Mouse (Mus musculus) c-Kit-positive CD71-positive TER-119-positive erythroid progenitor cells, embryonic 14.5 days (primary cell): Measurements from ENCODE around the gene Mical3.

Source experiments
- DNase-seq: peaks from one replicate; pipeline ENCODE4 v3.0.0-alpha.2; 2013; ENCODE audit warnings: low spot score

The Mical3 gene

GRCm38 (mm10) chr6:121081288-121082093 lies 49.3 kb downstream of the Mical3 start:
- DNase-seq = no peak

GRCm38 (mm10) chr6:121078175-121078574 lies 52.6 kb downstream of the Mical3 start:
- DNase-seq = no peak

DNA sequence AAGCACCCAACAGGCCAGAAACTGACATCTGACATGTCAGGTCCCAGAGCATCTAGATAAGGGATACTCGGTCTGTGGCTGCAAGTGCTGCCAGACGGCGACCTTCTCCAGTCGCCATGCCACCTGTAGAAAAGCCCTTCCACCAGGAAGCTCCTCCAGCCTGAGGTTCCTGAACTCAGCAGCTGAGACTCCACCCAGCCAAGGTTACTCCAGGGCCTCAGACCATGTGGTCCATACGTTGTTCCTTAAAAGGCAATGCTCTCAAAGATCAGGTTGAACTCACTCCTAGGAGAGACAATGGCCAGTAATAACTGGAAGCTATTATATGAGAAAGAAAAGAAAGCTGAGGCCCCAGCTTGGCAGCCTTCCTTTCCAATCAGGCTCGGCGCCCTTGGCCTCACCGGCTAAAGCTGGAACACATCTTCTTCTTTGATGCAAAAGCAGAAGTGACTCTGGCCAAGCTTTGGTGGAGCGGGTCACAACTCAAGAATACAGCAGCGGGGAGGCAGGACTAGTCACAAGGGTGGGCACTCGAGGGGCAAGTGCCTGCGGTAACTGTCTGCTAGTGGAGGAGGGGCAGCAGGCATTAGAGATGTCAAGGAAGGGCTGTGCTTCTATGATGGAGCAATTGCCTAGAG lies 53.8 kb downstream of the Mical3 start:
- DNase-seq = no peak

GRCm38 (mm10) chr6:121075763-121076162 lies 55.0 kb downstream of the Mical3 start:
- DNase-seq = no peak

DNA sequence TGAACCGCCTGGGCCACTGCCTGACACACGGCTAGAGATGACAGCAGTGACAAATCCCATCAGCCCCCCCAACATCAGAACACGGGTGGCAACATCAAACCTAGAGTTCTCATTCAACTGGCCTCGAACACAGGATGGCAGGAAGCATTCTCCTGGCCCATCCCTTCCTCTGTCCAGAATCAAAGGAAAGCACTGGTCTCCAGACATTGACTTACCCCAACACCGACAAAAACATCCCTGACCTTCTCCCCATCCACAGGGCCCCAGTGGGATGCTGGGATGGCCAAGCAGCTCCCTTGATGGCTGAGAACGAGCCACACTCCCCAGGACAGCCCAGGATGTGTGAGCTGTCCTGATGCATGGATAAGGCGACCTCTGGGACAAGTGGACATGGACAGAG lies 57.5 kb downstream of the Mical3 start:
- no peak for DNase-seq

DNA sequence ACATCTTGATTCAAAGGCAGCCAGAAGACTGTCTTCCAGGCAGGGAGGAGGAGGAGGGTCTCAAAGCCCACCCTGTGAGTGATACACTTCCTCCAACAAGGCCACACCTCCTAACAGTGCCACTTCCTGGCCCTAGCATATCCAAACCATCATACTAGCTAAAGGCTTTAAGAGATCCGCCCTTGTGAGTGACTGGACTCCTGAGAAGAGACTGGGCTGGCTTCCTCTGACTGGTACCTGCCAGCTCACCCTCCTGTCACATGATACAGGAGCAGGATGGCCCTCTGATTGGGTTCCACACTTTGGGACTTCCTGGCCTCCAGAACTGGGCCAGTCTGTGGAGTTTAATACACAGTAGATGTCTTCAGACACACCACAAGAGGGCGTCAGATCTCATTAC lies 58.2 kb downstream of the Mical3 start:
- no peak for DNase-seq

- DNase-seq = no peak
Measured at GRCm38 (mm10) chr6:121070584-121071230, 60.1 kb downstream of the Mical3 start.

DNA sequence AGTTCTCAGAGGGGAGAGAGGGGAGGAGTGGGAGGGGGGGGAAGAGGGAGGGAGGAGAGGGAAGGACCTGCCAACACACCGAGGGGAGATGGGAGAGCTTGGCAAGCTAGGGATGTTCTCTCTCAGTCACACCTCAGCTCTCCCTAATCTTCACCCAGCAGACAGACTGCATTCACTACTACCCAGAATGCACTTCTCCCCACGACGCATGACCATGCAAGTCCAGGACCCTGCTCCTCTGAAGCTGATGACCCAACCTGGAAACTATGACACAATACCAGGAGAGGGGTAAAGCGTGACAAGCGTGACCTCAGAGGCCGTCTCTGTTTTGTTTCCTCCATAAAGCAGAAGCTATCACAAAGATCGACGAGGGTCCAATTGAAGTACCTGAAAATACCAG lies 61.6 kb downstream of the Mical3 start:
- no peak for DNase-seq

GRCm38 (mm10) chr6:121068087-121068464 lies 62.7 kb downstream of the Mical3 start:
- no peak for DNase-seq

DNA sequence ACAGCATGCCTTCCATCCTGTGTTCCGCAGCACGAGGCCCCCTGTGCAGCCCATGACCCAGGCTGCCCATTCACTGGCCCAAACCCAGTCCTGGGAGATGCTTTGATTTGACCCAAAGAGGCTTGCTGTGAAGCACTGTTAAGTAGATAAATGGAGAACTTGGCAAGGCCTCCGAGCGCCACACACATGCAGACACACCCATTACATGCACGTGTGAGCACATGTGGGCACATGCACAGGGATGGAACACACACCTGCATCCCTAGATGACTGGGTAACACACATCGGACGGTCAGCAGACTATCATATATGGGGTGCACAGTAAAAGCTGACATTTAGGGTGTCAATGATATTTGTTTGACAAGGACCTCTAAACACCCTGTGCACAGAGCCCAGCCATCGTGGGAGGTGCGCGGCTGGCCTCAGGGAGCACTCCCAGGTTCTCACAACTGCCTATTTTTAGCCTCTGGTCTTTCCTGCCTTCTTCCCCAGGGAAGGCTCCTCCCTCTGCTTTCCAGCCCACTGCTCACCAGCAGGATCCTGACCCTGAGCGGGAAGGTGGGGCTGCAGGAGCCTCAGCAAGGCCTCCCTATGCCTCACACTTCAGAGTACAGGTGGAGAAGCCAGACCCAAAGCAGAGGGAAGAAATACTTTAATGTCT lies 63.2 kb downstream of the Mical3 start:
- no peak for DNase-seq

- no peak for DNase-seq
Measured at GRCm38 (mm10) chr6:121066761-121067160, 64.0 kb downstream of the Mical3 start.

DNA sequence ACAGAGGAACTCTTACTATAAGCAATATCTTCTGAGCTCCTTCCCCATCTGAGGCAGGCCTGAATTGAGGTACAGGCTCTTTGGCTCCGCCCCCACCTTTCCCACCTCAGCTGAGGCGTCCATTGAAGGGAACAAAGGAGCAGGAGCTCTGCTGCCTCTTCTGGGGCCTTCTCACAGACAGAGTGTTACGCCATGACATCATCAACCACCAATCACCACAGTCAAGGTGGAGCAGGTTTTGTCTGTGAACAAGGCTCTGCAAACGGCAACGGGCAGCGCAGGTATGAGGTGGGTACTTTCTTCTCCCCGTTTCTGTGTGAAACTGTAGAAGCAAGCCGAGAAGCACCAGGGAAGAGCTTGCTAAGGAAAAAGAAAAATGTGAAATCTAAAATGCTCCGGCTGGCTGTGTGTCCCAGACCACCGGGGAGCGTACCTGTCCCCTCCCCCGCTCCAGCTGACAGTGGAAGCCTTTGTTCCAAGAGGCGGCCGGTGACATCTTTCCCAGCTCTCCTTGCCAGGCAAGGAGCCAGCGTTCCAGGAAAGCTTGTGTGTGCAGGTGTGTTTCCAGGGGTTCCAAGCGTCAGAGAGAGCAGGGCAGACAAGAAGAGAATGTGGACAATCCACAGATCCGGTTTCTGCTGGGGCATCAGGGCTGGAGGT lies 66.3 kb downstream of the Mical3 start:
- DNase-seq = no peak

- DNase-seq = no peak
Measured at GRCm38 (mm10) chr6:121063771-121064170, 67.0 kb downstream of the Mical3 start.

GRCm38 (mm10) chr6:121062891-121063408 lies 67.8 kb downstream of the Mical3 start:
- no peak for DNase-seq

DNA sequence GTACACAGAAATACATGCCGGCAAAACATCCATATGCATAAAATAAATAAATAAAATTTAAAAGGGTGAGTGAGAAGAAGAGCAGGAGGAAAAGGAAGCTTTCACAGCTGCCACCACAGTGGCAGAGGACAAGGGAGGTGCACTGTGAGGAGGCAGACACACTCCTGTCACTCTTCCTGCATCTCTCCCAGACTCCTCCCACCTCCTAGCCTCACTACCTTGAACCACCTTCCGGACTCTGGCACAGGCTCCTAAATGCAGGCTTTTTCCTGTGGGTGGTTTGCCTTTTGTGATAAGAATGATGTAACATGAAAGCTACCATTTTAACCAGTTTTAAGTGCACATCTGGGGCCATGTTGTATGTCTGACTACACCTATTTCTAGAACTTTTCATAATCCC lies 72.8 kb downstream of the Mical3 start:
- no peak for DNase-seq

- no peak for DNase-seq
Measured at GRCm38 (mm10) chr6:121057181-121057956, 73.4 kb downstream of the Mical3 start.

DNA sequence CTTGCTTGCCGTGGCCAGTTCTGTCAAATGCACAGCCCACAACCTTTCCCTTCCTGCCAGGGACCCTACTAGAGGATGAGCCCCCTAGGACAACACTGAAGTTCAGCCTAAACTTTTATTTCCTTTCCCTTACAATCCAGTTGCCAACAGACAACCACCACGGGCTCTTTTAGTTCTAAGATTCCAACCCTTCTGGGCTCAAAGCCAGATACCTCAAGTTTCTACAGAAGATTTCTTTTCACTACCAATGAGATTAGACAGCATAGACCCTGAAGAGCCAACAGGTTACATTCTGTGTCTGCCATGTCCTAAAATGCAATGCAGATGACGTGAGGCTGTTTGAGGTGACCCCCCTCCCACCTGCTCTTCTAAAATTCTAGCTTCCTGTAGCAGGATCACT lies 75.3 kb downstream of the Mical3 start:
- no peak for DNase-seq

- no peak for DNase-seq
Measured at GRCm38 (mm10) chr6:121054908-121055307, 75.9 kb downstream of the Mical3 start.

DNA sequence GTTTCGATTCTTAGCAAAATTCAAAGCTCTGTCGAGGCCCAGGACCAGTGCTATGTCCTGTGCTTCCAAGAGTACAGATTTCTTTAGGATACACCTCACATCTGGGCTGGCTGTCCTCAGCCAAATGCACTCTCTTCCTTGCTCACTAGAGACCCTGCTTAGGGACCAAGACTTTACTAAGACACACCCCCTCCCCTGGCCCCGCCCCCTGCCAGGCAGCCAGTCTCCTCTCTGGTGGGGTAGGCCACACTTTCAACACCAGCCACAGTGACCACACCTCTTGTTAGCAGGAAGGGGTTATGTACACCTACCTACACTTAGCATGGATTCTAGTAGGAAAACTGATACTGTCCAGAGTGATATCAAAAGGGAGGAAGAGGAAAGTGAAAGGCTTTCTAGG lies 76.5 kb downstream of the Mical3 start:
- DNase-seq = no peak

GRCm38 (mm10) chr6:121053585-121054112 lies 77.2 kb downstream of the Mical3 start:
- peak; percentile 32 for DNase-seq
